Mouse (Mus musculus): ENCODE data around the gene Tmem131l.

- no peak for TF ChIP-seq POLR2A (IDR thresholded peaks at IDR 0.05; ENCODE audit: borderline replicate concordance, control insufficient read depth, low read depth, low read length)
- TF ChIP-seq CTCF (IDR thresholded peaks at IDR 0.05; ENCODE audit: control insufficient read depth, insufficient read depth, low read length), result no peak
Observed at GRCm38 (mm10) chr3:83878801-83879200, 161.2 kb downstream of the Tmem131l start.
